Mouse (Mus musculus) embryonic facial prominence, embryonic 13.5 days (tissue): ENCODE results near the gene Gm11084. TPM values are rescaled to one million over a fixed set of nuclear protein-coding genes. Genes with fewer than 3 reads are reported as not detected.

ENCODE experiments used
- ATAC-seq: fragments of 200-750 bp; cut with Nextera tagmentation; 2 replicates; pipeline ENCODE4 v1.8.0; 2017; ENCODE audit warnings: low read depth; ENCODE audit not compliant: insufficient number of reproducible peaks, insufficient read depth, low FRiP score, low TSS enrichment
- H3K27ac ChIP-seq: fragments of 300-500 bp; sonication (generic); 2 replicates; pipeline ENCODE4 v1.5.1; 2015; ENCODE audit warnings: moderate library complexity, mild to moderate bottlenecking, inconsistent platforms
- H3K27me3 ChIP-seq: fragments of 300-500 bp; sonication (generic); 2 replicates; pipeline ENCODE4 v1.6.1; 2015; ENCODE audit warnings: mild to moderate bottlenecking, inconsistent platforms
- H3K36me3 ChIP-seq: fragments of 300-500 bp; sonication (generic); 2 replicates; pipeline ENCODE4 v1.6.1; 2015; ENCODE audit warnings: mild to moderate bottlenecking, inconsistent platforms
- H3K4me1 ChIP-seq: fragments of 300-500 bp; sonication (generic); 2 replicates; pipeline ENCODE4 v1.6.1; 2015; ENCODE audit warnings: inconsistent platforms
- H3K4me2 ChIP-seq: fragments of 300-500 bp; sonication (generic); 2 replicates; pipeline ENCODE4 v1.6.1; 2015; ENCODE audit warnings: moderate library complexity, mild to moderate bottlenecking, inconsistent platforms
- H3K4me3 ChIP-seq: fragments of 300-500 bp; sonication (generic); 2 replicates; pipeline ENCODE4 v1.5.1; 2015; ENCODE audit warnings: mild to moderate bottlenecking, inconsistent platforms
- H3K9ac ChIP-seq: fragments of 300-500 bp; sonication (generic); 2 replicates; pipeline ENCODE4 v1.6.1; 2015; ENCODE audit warnings: mild to moderate bottlenecking, inconsistent platforms
- H3K9me3 ChIP-seq: fragments of 300-500 bp; sonication (generic); 2 replicates; pipeline ENCODE4 v1.6.1; 2016; ENCODE audit warnings: inconsistent platforms
- WGBS: fragments of 180-500 bp; shearing (Covaris S2); methylation state at CpG from one replicate; pipeline ENCODE4 v1.1.7; 2015; ENCODE audit warnings: mixed read lengths; 5-methylcytosine and 5-hydroxymethylcytosine counted together
- polyA plus RNA-seq: library from polyadenylated mRNA; unstranded; fragments of >200 nt; fragmentation: Nextera tagmentation; extraction: Ambion mirVana; gene quantifications from 2 replicates; pipeline ENCODE4 v1.2.1, GENCODE M21; 2015

Gene Gm11084
- polyA plus RNA-seq, 1 experiment from 2014 or later = not detected

- Histone ChIP-seq H3K9ac (0 out of 2 replicates have a peak overlapping the region, but pooled peaks have one; percentile 44), H3K9me3 (peaks cover 11% of the 10 kb centered on the region; the same call in 1 of the 2 replicates), H3K27ac (peak overlapping the region; percentile 75), H3K4me2 (no peak overlapping the region), H3K4me3 (no peak overlapping the region), H3K36me3 (no peaks in the 10 kb centered on the region), H3K4me1 (peaks cover 29% of the 10 kb centered on the region), H3K27me3 (no peaks in the 10 kb centered on the region)
- ATAC-seq = no peak
- 35% methylated on average over 3 of the region's 3 CpGs for WGBS
These were observed 19.3 kb upstream of the Gm11084 start for GRCm38 (mm10) chr2:73005611-73006515.

GRCm38 (mm10) chr2:73003751-73004717 is 17.5 kb upstream of the Gm11084 start:
- Histone ChIP-seq H3K36me3 (no peaks in the 10 kb centered on the region), H3K9me3 (no peaks in the 10 kb centered on the region), H3K9ac (peak overlapping the region; percentile 46; the same call in 1 of the 2 replicates), H3K27me3 (no peaks in the 10 kb centered on the region), H3K4me1 (peaks cover 29% of the 10 kb centered on the region), H3K27ac (peak overlapping the region; percentile 89), H3K4me3 (peak overlapping the region; percentile 9; the same call in 1 of the 2 replicates), H3K4me2 (peak overlapping the region; percentile 51)
- peak; percentile 73; the same call in 1 of the 2 replicates for ATAC-seq
- WGBS = 16% methylated on average over 18 of the region's 24 CpGs

GRCm38 (mm10) chr2:73003049-73003448 is 16.5 kb upstream of the Gm11084 start:
- Histone ChIP-seq H3K4me1 (peaks cover 29% of the 10 kb centered on the region), H3K4me3 (no peak overlapping the region), H3K27me3 (no peaks in the 10 kb centered on the region), H3K27ac (peak overlapping the region; percentile 89; the same call in 1 of the 2 replicates), H3K9me3 (no peaks in the 10 kb centered on the region), H3K9ac (no peak overlapping the region), H3K36me3 (no peaks in the 10 kb centered on the region), H3K4me2 (peak overlapping the region; percentile 51)
- ATAC-seq = no peak
- 41% methylated on average over 11 of the region's 12 CpGs for WGBS

- H3K27ac ChIP-seq = no peak overlapping the region
These were observed 15.9 kb upstream of the Gm11084 start for GRCm38 (mm10) chr2:73002451-73002850.

GRCm38 (mm10) chr2:73001994-73002393 is 15.5 kb upstream of the Gm11084 start:
- Histone ChIP-seq H3K27me3 (no peaks in the 10 kb centered on the region), H3K4me3 (no peak overlapping the region), H3K36me3 (no peaks in the 10 kb centered on the region), H3K27ac (peak overlapping the region; percentile 33; the same call in 1 of the 2 replicates), H3K4me2 (no peak overlapping the region), H3K9ac (no peak overlapping the region), H3K4me1 (peaks cover 32% of the 10 kb centered on the region), H3K9me3 (no peaks in the 10 kb centered on the region)
- WGBS = 87% methylated on average over 5 of the region's 5 CpGs
- no peak for ATAC-seq

More at GRCm38 (mm10) chr2:73002451-73002850, 15.9 kb upstream of the Gm11084 start:
- no peaks in the 10 kb centered on the region for H3K36me3 ChIP-seq
- peaks cover 29% of the 10 kb centered on the region for H3K4me1 ChIP-seq
- H3K4me2 ChIP-seq = no peak overlapping the region
- no peak overlapping the region for H3K4me3 ChIP-seq
- no peak overlapping the region for H3K9ac ChIP-seq
- H3K9me3 ChIP-seq = no peaks in the 10 kb centered on the region
- no peaks in the 10 kb centered on the region for H3K27me3 ChIP-seq
- WGBS = 84% methylated on average over 6 of the region's 6 CpGs
- ATAC-seq = no peak

GRCm38 (mm10) chr2:73000194-73000593 is 13.7 kb upstream of the Gm11084 start:
- Histone ChIP-seq H3K4me2 (no peak overlapping the region), H3K4me1 (peaks cover 41% of the 10 kb centered on the region), H3K36me3 (no peaks in the 10 kb centered on the region), H3K9ac (no peak overlapping the region), H3K27me3 (no peaks in the 10 kb centered on the region), H3K4me3 (no peak overlapping the region), H3K27ac (no peak overlapping the region), H3K9me3 (no peaks in the 10 kb centered on the region)
- 67% methylated on average over 8 of the region's 8 CpGs for WGBS
- ATAC-seq = no peak

- H3K4me3 ChIP-seq = no peak overlapping the region
- no peaks in the 10 kb centered on the region for H3K36me3 ChIP-seq
- no peak for ATAC-seq
- peak overlapping the region; percentile 92; the same call in 1 of the 2 replicates for H3K27ac ChIP-seq
- no peak overlapping the region for H3K4me2 ChIP-seq
- no peak overlapping the region for H3K9ac ChIP-seq
- H3K4me1 ChIP-seq = peaks cover 23% of the 10 kb centered on the region
- H3K27me3 ChIP-seq = no peaks in the 10 kb centered on the region
- WGBS = 93% methylated on average over 4 of the region's 4 CpGs
- no peaks in the 10 kb centered on the region for H3K9me3 ChIP-seq
These were observed 11.1 kb upstream of the Gm11084 start for GRCm38 (mm10) chr2:72997586-72997985.

GRCm38 (mm10) chr2:72996808-72997378 is 10.4 kb upstream of the Gm11084 start:
- peak overlapping the region; percentile 92 for H3K27ac ChIP-seq
- no peak overlapping the region for H3K9ac ChIP-seq
- H3K4me2 ChIP-seq = no peak overlapping the region
- H3K4me1 ChIP-seq = peaks cover 23% of the 10 kb centered on the region
- H3K36me3 ChIP-seq = no peaks in the 10 kb centered on the region
- no peaks in the 10 kb centered on the region for H3K9me3 ChIP-seq
- no peaks in the 10 kb centered on the region for H3K27me3 ChIP-seq
- H3K4me3 ChIP-seq = no peak overlapping the region
- peak; percentile 62; the same call in 1 of the 2 replicates for ATAC-seq
- whole genome bisulfite sequencing = 51% methylated on average over 9 of the region's 9 CpGs

GRCm38 (mm10) chr2:72995346-72996097 is 9.0 kb upstream of the Gm11084 start:
- Histone ChIP-seq H3K9ac (no peak overlapping the region), H3K36me3 (no peaks in the 10 kb centered on the region), H3K4me2 (peak overlapping the region; percentile 31), H3K9me3 (no peaks in the 10 kb centered on the region), H3K4me3 (no peak overlapping the region), H3K27ac (peak overlapping the region; percentile 92), H3K27me3 (no peaks in the 10 kb centered on the region), H3K4me1 (peaks cover 23% of the 10 kb centered on the region)
- peak; percentile 82 for ATAC-seq
- WGBS = 14% methylated on average over 9 of the region's 9 CpGs

GRCm38 (mm10) chr2:72994165-72994564 is 7.6 kb upstream of the Gm11084 start:
- peaks cover 5% of the 10 kb centered on the region for H3K36me3 ChIP-seq
- ATAC-seq = no peak
- no peak overlapping the region for H3K4me3 ChIP-seq
- H3K9me3 ChIP-seq = peaks cover 5% of the 10 kb centered on the region
- no peak overlapping the region for H3K9ac ChIP-seq
- no peak overlapping the region for H3K4me2 ChIP-seq
- H3K4me1 ChIP-seq = peaks cover 23% of the 10 kb centered on the region
- no peaks in the 10 kb centered on the region for H3K27me3 ChIP-seq
- H3K27ac ChIP-seq = no peak overlapping the region
- 69% methylated on average over 2 of the region's 2 CpGs for WGBS
